Mouse (Mus musculus) liver, adult 2 months (tissue): Measurements from ENCODE around the gene Itfg2. TPM values are rescaled to one million over a fixed set of nuclear protein-coding genes. Genes with fewer than 3 reads are reported as not detected.

Source experiments
- DNase-seq: peaks from one replicate; pipeline ENCODE4 v3.0.0-alpha.2; 2011; ENCODE audit warnings: low read depth, low spot score; ENCODE audit errors: extremely low read depth
- H3K27ac ChIP-seq: fragments of 200-500 bp; replicated peaks from 2 replicates; pipeline ENCODE4 v1.5.1; 2012; ENCODE audit warnings: low read depth, mild to moderate bottlenecking, control low read depth, inconsistent platforms, low read length; ENCODE audit not compliant: insufficient read depth
- H3K27me3 ChIP-seq: fragments of 200-500 bp; 2 replicates; pipeline ENCODE4 v1.6.1; 2012; ENCODE audit warnings: mild to moderate bottlenecking, moderate library complexity, low read length, inconsistent platforms; ENCODE audit not compliant: control insufficient read depth, insufficient read depth
- H3K36me3 ChIP-seq: fragments of 200-500 bp; 2 replicates; pipeline ENCODE4 v1.6.1; 2012; ENCODE audit warnings: low read length, inconsistent platforms; ENCODE audit not compliant: control insufficient read depth, insufficient read depth
- H3K4me1 ChIP-seq: fragments of 200-500 bp; 2 replicates; pipeline ENCODE4 v1.6.1; 2011; ENCODE audit warnings: low read length; ENCODE audit not compliant: control insufficient read depth, insufficient read depth
- H3K4me3 ChIP-seq: fragments of 200-500 bp; 2 replicates; pipeline ENCODE4 v1.5.1; 2011; ENCODE audit warnings: low read depth, mild to moderate bottlenecking, control low read depth, low read length, moderate library complexity; ENCODE audit not compliant: insufficient read depth
- H3K79me2 ChIP-seq: fragments of 200-500 bp; 2 replicates; pipeline ENCODE4 v1.6.1; 2012; ENCODE audit warnings: inconsistent platforms, mild to moderate bottlenecking, low read length, moderate library complexity; ENCODE audit not compliant: control insufficient read depth, insufficient read depth
- H3K9ac ChIP-seq: fragments of 200-500 bp; 2 replicates; pipeline ENCODE4 v1.6.1; 2012; ENCODE audit warnings: low read depth, mild to moderate bottlenecking, control low read depth, inconsistent platforms, low read length
- CTCF ChIP-seq: fragments of 200-500 bp; IDR thresholded peaks from 2 replicates; pipeline ENCODE4 v1.5.1; 2011; ENCODE audit warnings: low read depth, low read length, control low read depth
- POLR2A ChIP-seq: fragments of 200-500 bp; IDR thresholded peaks from 2 replicates; pipeline ENCODE4 v1.6.1; 2011; ENCODE audit warnings: low read length, control low read depth; ENCODE audit not compliant: insufficient read depth; ENCODE audit errors: extremely low read depth
- WGBS: fragments of 180-500 bp; shearing (Covaris S2); methylation state at CpG from one replicate; pipeline ENCODE4 v1.1.7; 2018; 5-methylcytosine and 5-hydroxymethylcytosine counted together
- polyA plus RNA-seq: library from polyadenylated mRNA; depleted of rRNA; stranded (reverse); fragments of >200 nt; gene quantifications from 2 replicates; pipeline ENCODE4 v1.2.3, GENCODE M21; 2012
- total RNA-seq: library from RNA; depleted of rRNA; stranded (reverse); fragments of >200 nt; gene quantifications from 2 replicates; pipeline ENCODE4 v1.2.3, GENCODE M21; 2014

Itfg2 gene
- total and polyA plus RNA-seq, 2 experiments: 3.1 to 12.1 TPM

DNA sequence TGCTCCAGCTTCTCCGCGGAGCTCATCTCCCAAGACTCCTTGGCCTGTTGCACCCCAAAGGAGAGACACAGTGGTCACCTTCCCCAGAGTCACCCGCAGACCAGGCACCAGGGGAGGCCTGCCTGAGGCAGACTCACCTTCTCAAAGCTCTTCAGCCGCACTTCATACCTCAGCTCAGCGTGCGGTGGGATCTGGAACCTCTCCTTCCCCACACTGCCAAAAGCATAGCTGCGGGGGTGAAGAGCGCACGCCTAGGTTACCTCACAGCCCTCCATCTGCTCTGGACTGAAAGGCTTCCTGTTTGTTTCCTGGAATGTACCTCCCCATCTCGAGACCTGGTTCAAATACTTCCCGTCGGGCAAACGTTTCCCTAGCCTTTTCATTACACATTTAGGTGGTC, 8.8 kb upstream of the Itfg2 start:
- no peak for DNase-seq
- peaks cover 16% of the 10 kb centered on the region for H3K4me1 ChIP-seq
- peaks cover 47% of the 10 kb centered on the region for H3K36me3 ChIP-seq
- TF ChIP-seq CTCF: no peak
- TF ChIP-seq POLR2A: no peak
- no peak overlapping the region for H3K9ac ChIP-seq
- no peaks in the 10 kb centered on the region; the same call in 1 of the 2 replicates for H3K79me2 ChIP-seq
- H3K27ac ChIP-seq: no peak overlapping the region
- H3K4me3 ChIP-seq: no peak overlapping the region
- H3K27me3 ChIP-seq: no peaks in the 10 kb centered on the region
- whole genome bisulfite sequencing: 92% methylated on average over 13 of the region's 13 CpGs

DNA sequence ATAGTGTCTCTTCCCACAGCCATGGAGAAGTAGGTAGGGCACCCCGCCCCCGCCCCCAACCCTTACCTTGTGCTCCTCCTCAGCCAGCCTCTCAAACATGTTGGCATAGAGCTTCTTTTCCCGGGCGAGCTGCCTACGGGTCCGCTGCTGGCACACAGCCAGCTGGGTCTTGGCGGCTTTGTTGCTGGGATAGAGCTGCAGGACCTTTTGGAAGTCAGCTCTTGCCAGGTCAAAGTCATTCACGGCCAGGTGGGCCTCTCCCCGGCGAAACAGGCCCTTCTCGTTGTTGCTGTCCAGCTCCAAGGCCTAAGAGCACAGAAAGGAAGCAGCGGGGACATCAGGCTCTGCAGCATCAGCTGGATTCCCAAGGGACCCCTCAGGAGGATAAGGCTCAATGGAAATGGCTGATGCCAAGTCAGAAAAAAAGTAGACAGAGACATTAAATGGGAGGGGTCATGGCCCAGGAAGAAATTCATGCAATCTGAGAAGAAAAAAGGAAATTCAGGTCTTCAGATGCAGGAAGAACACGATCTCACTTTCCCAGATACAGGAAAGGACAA, 7.7 kb upstream of the Itfg2 start:
- Histone ChIP-seq H3K4me1 (peaks cover 16% of the 10 kb centered on the region), H3K79me2 (no peaks in the 10 kb centered on the region), H3K9ac (no peak overlapping the region), H3K36me3 (peaks cover 47% of the 10 kb centered on the region), H3K27me3 (no peaks in the 10 kb centered on the region), H3K4me3 (no peak overlapping the region), H3K27ac (no peak overlapping the region)
- DNase-seq: no peak
- 49% methylated on average over 13 of the region's 13 CpGs for WGBS
- TF ChIP-seq CTCF (no peak), POLR2A (no peak)

DNA sequence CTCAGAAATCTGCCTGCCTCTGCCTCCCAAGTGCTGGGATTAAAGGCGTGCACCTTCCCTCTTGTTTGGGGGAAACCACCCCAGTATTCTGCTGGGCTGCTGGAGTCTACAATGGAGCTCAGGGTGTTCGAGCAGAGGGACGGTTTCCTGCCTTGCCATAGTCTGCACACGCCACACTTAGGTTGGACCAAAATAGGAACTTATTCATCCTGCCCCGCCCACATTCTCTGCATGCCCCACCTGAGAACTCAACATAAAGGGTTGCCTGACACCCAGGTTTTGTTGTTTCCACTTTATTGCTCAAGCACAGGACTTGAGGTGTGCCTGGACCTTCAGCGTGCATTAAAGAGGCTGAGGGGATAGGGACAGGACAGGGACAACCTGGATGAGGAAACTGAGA, 5.1 kb upstream of the Itfg2 start:
- no peaks in the 10 kb centered on the region for H3K79me2 ChIP-seq
- no peak overlapping the region for H3K4me3 ChIP-seq
- no peak for TF ChIP-seq POLR2A
- no peak for TF ChIP-seq CTCF
- no peaks in the 10 kb centered on the region for H3K4me1 ChIP-seq
- H3K27me3 ChIP-seq: no peaks in the 10 kb centered on the region
- no peak overlapping the region for H3K9ac ChIP-seq
- DNase-seq: no peak
- WGBS: 90% methylated on average over 6 of the region's 6 CpGs
- peaks cover 42% of the 10 kb centered on the region for H3K36me3 ChIP-seq
- no peak overlapping the region for H3K27ac ChIP-seq

DNA sequence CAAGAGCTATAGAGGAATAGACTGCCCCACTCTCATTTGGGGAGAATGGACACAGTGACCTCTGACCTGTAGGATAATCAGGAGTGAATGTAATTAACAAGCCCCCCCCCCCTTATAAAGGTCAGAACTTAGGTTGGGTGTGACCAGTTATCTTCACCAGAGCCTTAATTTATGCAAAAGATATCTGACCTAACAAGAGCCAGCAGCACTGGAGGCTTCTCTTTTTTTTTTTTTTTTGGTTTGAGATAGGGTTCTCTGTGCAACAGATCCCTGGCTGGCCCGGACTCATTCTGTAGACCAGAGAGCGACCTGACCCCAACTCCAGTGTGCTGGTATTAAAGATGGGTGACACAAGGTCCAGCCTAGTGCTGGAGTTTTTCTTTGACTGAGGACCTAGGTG, 4.6 kb upstream of the Itfg2 start:
- Histone ChIP-seq H3K36me3 (peaks cover 38% of the 10 kb centered on the region), H3K27ac (no peak overlapping the region), H3K4me3 (no peak overlapping the region), H3K9ac (no peak overlapping the region), H3K79me2 (no peaks in the 10 kb centered on the region), H3K27me3 (no peaks in the 10 kb centered on the region), H3K4me1 (no peaks in the 10 kb centered on the region)
- DNase-seq: no peak
- 93% methylated on average over 2 of the region's 2 CpGs for WGBS
- TF ChIP-seq POLR2A (no peak), CTCF (no peak)

DNA sequence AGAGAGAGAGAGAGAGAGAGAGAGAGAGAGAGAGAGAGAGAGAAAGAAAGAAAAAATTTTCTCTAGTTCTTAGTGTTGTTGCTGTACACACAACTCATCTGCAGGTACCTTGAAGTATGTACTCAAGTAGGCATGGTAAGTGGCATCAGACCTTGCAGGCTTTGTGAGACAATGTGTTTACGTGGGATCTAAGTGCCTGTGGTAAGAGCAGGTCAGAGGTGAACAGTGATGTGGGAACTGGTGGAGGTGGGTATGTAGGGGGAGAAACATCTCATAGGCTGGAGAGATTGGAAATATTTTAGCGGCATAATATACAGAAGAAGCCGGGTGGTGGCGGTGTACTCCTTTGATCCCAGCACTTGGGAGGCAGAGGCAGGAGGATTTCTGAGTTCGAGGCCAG, 2.8 kb upstream of the Itfg2 start:
- H3K79me2 ChIP-seq: no peaks in the 10 kb centered on the region
- no peak overlapping the region for H3K4me3 ChIP-seq
- 0 out of 2 replicates have a peak, but pooled peaks cover 1% of the 10 kb centered on the region for H3K4me1 ChIP-seq
- 93% methylated on average over 5 of the region's 5 CpGs for whole genome bisulfite sequencing
- H3K9ac ChIP-seq: no peak overlapping the region
- H3K27me3 ChIP-seq: no peaks in the 10 kb centered on the region
- H3K27ac ChIP-seq: no peak overlapping the region
- DNase-seq: no peak
- TF ChIP-seq CTCF: no peak
- TF ChIP-seq POLR2A: no peak
- peaks cover 21% of the 10 kb centered on the region for H3K36me3 ChIP-seq

DNA sequence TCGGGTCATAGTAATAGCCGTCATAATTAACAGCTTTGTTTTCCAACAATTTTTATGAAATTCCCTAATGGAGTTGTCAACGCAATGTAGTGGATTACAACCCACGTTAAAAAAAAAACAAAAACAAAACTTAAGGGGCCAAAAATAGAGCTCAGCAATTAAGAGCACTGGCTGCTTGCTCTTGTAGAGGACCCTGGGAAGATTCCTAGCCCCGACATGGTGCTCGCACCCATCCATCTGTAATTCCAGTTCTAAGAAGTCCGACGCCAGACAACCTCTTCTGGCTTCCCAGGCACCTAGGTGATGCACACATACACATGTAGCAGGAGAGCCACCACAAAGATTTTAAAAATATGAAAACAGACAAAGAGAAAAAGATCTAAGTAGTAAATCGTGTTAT, 315 bp upstream of the Itfg2 start:
- WGBS: 27% methylated on average over 9 of the region's 9 CpGs
- no peaks in the 10 kb centered on the region for H3K27me3 ChIP-seq
- TF ChIP-seq POLR2A (no peak), CTCF (no peak)

More for the DNA sequence above, 315 bp upstream of the Itfg2 start:
- DNase-seq: no peak
- Histone ChIP-seq H3K9ac (no peak overlapping the region), H3K36me3 (peaks cover 1% of the 10 kb centered on the region; the same call in 1 of the 2 replicates), H3K4me3 (no peak overlapping the region), H3K79me2 (no peaks in the 10 kb centered on the region), H3K27ac (0 out of 2 replicates have a peak overlapping the region, but pooled peaks have one; percentile 5), H3K4me1 (0 out of 2 replicates have a peak, but pooled peaks cover 1% of the 10 kb centered on the region)
